Mouse (Mus musculus) MEL (cell line): ENCODE data around the gene Rmnd5b. TPM values are rescaled to one million over a fixed set of nuclear protein-coding genes. Genes with fewer than 3 reads are reported as not detected.
A peak's percentile ranks its signal among the peaks of the same experiment; 100 is the strongest.

Experiments
- DNase-seq: peaks from one replicate; pipeline ENCODE4 v3.0.0; 2011; ENCODE audit warnings: low read depth, low spot score
- H3K27ac ChIP-seq: 2 replicates; pipeline ENCODE4 v1.5.1; 2012; ENCODE audit warnings: low read depth, mild to moderate bottlenecking, control low read depth, low read length, moderate library complexity; ENCODE audit not compliant: control insufficient read depth
- H3K27me3 ChIP-seq, 2 experiments: fragments of 150-350 bp in 1 of 2; sonication (generic) in 1 of 2; 2 replicates each; pipeline ENCODE4 v1.6.1; 2012; ENCODE audit warnings: low read length in 2 of 2, mild to moderate bottlenecking in 2 of 2, improper control_type of control experiment in 1 of 2, moderate library complexity in 1 of 2; ENCODE audit not compliant: insufficient read depth in 2 of 2, control insufficient read depth in 1 of 2
- H3K36me3 ChIP-seq, 2 experiments: 2 replicates each; pipeline ENCODE4 v1.6.1; 2012 to 2014; ENCODE audit warnings: low read length in 2 of 2, improper control_type of control experiment in 1 of 2, inconsistent platforms in 1 of 2, mild to moderate bottlenecking in 1 of 2; ENCODE audit not compliant: insufficient read depth in 2 of 2, control insufficient read depth in 1 of 2
- H3K4me1 ChIP-seq, 2 experiments: fragments of 150-350 bp in 1 of 2; sonication (generic) in 1 of 2; 2 replicates each; pipeline ENCODE4 v1.6.1; 2012; ENCODE audit warnings: low read length in 2 of 2, improper control_type of control experiment in 1 of 2, mild to moderate bottlenecking in 1 of 2; ENCODE audit not compliant: insufficient read depth in 2 of 2, control insufficient read depth in 1 of 2
- H3K4me3 ChIP-seq, 2 experiments: fragments of 150-350 bp in 1 of 2; sonication (generic) in 1 of 2; 2 replicates each; pipeline ENCODE4 v1.5.1; 2012; ENCODE audit warnings: low read depth in 2 of 2, low read length in 2 of 2, mild to moderate bottlenecking in 2 of 2, moderate library complexity in 2 of 2, control low read depth in 1 of 2, improper control_type of control experiment in 1 of 2; ENCODE audit not compliant: control insufficient read depth in 1 of 2, insufficient read depth in 1 of 2
- H3K79me2 ChIP-seq: 2 replicates; pipeline ENCODE4 v1.6.1; 2012; ENCODE audit warnings: mild to moderate bottlenecking, low read length, moderate library complexity; ENCODE audit not compliant: control insufficient read depth, poor library complexity, insufficient read depth
- H3K9ac ChIP-seq: 2 replicates; pipeline ENCODE4 v1.6.1; 2012; ENCODE audit warnings: low read depth, mild to moderate bottlenecking, control low read depth, low read length, moderate library complexity; ENCODE audit not compliant: control insufficient read depth, poor library complexity, severe bottlenecking
- H3K9me3 ChIP-seq: fragments of 150-350 bp; sonication (generic); replicated peaks from 2 replicates; pipeline ENCODE4 v1.6.1; 2012; ENCODE audit warnings: mild to moderate bottlenecking, low read length, improper control_type of control experiment, moderate library complexity; ENCODE audit not compliant: insufficient read depth
- CHD2 ChIP-seq: IDR thresholded peaks from 2 replicates; pipeline ENCODE4 v1.6.1; 2011; ENCODE audit warnings: low read length, improper control_type of control experiment
- CTCF ChIP-seq, 3 experiments: IDR thresholded peaks in 2 of 3; conservative IDR thresholded peaks in 1 of 3; 2 replicates each; pipeline ENCODE4 v1.5.1; 2011 to 2012; ENCODE audit warnings: low read length in 3 of 3, low read depth in 2 of 3, mild to moderate bottlenecking in 2 of 3, improper control_type of control experiment in 1 of 3, inconsistent platforms in 1 of 3, mixed read lengths in 1 of 3, moderate library complexity in 1 of 3; ENCODE audit not compliant: control insufficient read depth in 1 of 3, insufficient read depth in 1 of 3, poor library complexity in 1 of 3, severe bottlenecking in 1 of 3
- E2F4 ChIP-seq: IDR thresholded peaks from 2 replicates; pipeline ENCODE4 v1.6.1; 2011; ENCODE audit warnings: low read depth, low read length, improper control_type of control experiment, borderline replicate concordance
- ELF1 ChIP-seq: IDR thresholded peaks from 2 replicates; pipeline ENCODE4 v1.6.1; 2014; ENCODE audit warnings: low read depth, mild to moderate bottlenecking, inconsistent platforms, low read length, improper control_type of control experiment, moderate library complexity
- GABPA ChIP-seq: IDR thresholded peaks from 2 replicates; pipeline ENCODE4 v1.6.1; 2012; ENCODE audit warnings: low read depth, mild to moderate bottlenecking, inconsistent platforms, low read length, improper control_type of control experiment, moderate library complexity
- GATA1 ChIP-seq: IDR thresholded peaks from 2 replicates; pipeline ENCODE4 v1.6.1; 2011; ENCODE audit warnings: low read depth, low read length, improper control_type of control experiment
- MAFK ChIP-seq: IDR thresholded peaks from 2 replicates; pipeline ENCODE4 v1.6.1; 2011; ENCODE audit warnings: low read depth, mild to moderate bottlenecking, low read length, improper control_type of control experiment, borderline replicate concordance
- MAX ChIP-seq: IDR thresholded peaks from 2 replicates; pipeline ENCODE4 v1.6.1; 2011; ENCODE audit warnings: low read length, improper control_type of control experiment
- MAZ ChIP-seq: IDR thresholded peaks from 2 replicates; pipeline ENCODE4 v1.6.1; 2012; ENCODE audit warnings: low read depth, mild to moderate bottlenecking, inconsistent platforms, low read length, improper control_type of control experiment
- MEF2A ChIP-seq: IDR thresholded peaks from 2 replicates; pipeline ENCODE4 v1.6.1; 2014; ENCODE audit warnings: low read depth, mild to moderate bottlenecking, inconsistent platforms, low read length, improper control_type of control experiment; ENCODE audit not compliant: poor library complexity, insufficient replicate concordance, severe bottlenecking; ENCODE audit errors: extremely low read depth
- MYC ChIP-seq: IDR thresholded peaks from 2 replicates; pipeline ENCODE4 v1.6.1; 2011; ENCODE audit warnings: low read depth, mild to moderate bottlenecking, low read length, improper control_type of control experiment, moderate library complexity
- POLR2A ChIP-seq, 2 experiments: IDR thresholded peaks; 2 replicates each; pipeline ENCODE4 v1.6.1; 2011 to 2012; ENCODE audit warnings: low read length in 2 of 2, mild to moderate bottlenecking in 2 of 2, control low read depth in 1 of 2, improper control_type of control experiment in 1 of 2, low read depth in 1 of 2, moderate library complexity in 1 of 2; ENCODE audit not compliant: control insufficient read depth in 1 of 2, insufficient read depth in 1 of 2, poor library complexity in 1 of 2
- POLR2AphosphoS2 ChIP-seq: IDR thresholded peaks from 2 replicates; pipeline ENCODE4 v1.6.1; 2011; ENCODE audit warnings: low read length, improper control_type of control experiment
- RAD21 ChIP-seq: IDR thresholded peaks from 2 replicates; pipeline ENCODE4 v1.6.1; 2011; ENCODE audit warnings: mild to moderate bottlenecking, low read depth, low read length, improper control_type of control experiment
- RCOR1 ChIP-seq: IDR thresholded peaks from 2 replicates; pipeline ENCODE4 v1.6.1; 2012; ENCODE audit warnings: low read depth, mild to moderate bottlenecking, inconsistent platforms, low read length, improper control_type of control experiment
- SMC3 ChIP-seq: IDR thresholded peaks from 2 replicates; pipeline ENCODE4 v1.6.1; 2011; ENCODE audit warnings: low read depth, low read length, improper control_type of control experiment
- TBP ChIP-seq: IDR thresholded peaks from 2 replicates; pipeline ENCODE4 v1.8.0; 2011; ENCODE audit warnings: low read depth, low read length, improper control_type of control experiment
- UBTF ChIP-seq: IDR thresholded peaks from 2 replicates; pipeline ENCODE4 v1.6.1; 2012; ENCODE audit warnings: low read depth, mild to moderate bottlenecking, inconsistent platforms, low read length, improper control_type of control experiment, moderate library complexity, borderline replicate concordance; ENCODE audit not compliant: insufficient read depth
- USF2 ChIP-seq, 2 experiments: IDR thresholded peaks; 2 replicates each; pipeline ENCODE4 v1.6.1; 2011 to 2012; ENCODE audit warnings: improper control_type of control experiment in 2 of 2, low read length in 2 of 2, borderline replicate concordance in 1 of 2, inconsistent platforms in 1 of 2, low read depth in 1 of 2, mild to moderate bottlenecking in 1 of 2; ENCODE audit not compliant: insufficient read depth in 1 of 2
- ZC3H11A ChIP-seq: IDR thresholded peaks from 2 replicates; pipeline ENCODE4 v1.6.1; 2012; ENCODE audit warnings: low read depth, mild to moderate bottlenecking, inconsistent platforms, low read length, improper control_type of control experiment
- ZMIZ1 ChIP-seq: IDR thresholded peaks from 2 replicates; pipeline ENCODE4 v1.6.1; 2012; ENCODE audit warnings: low read depth, mild to moderate bottlenecking, inconsistent platforms, low read length, improper control_type of control experiment, moderate library complexity
- ZNF384 ChIP-seq: IDR thresholded peaks from 2 replicates; pipeline ENCODE4 v1.6.1; 2012; ENCODE audit warnings: low read depth, mild to moderate bottlenecking, inconsistent platforms, low read length, improper control_type of control experiment
- polyA plus RNA-seq, 2 experiments: library from polyadenylated mRNA; stranded (reverse) in 1 of 2; unstranded in 1 of 2; fragments of >175 nt in 1 of 2; fragments of >200 nt in 1 of 2; gene quantifications; 2 replicates each; pipeline versions ENCODE4 v1.2.1 to v1.2.4; 2012; ENCODE audit warnings: low replicate concordance in 2 of 2, low read depth in 1 of 2; ENCODE audit not compliant: insufficient read length in 2 of 2, insufficient read depth in 1 of 2, missing spikeins in 1 of 2
- total RNA-seq: library from RNA; depleted of rRNA; stranded (reverse); fragments of 300-350 nt; gene quantifications from 2 replicates; pipeline ENCODE4 v1.2.3, GENCODE M21; 2012

Rmnd5b gene
- total and polyA plus RNA-seq, 3 experiments: 52.5 to 63.0 TPM; not detected in 1

DNA sequence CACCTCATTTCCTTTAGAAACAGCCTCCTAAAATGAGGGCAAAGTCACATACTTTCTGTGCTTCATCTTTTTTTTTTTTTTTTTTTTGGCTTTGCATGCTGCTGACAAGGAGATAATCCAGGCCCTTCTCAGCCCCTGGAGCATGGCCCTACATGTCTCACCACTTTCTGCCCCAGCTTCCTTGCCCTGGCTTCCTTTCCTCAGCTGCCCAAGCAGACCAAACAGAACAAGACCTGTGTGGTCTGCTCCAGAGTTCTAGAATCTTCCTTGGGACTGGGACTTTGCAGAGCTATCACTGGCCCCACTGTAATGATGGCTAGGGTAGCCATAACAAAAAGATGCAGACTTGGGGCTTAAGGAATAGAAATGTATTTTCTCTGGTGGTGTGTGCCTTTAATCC lies 45.7 kb downstream of the Rmnd5b start:
- Histone ChIP-seq H3K9me3 (no peaks in the 10 kb centered on the region), H3K27me3 (no peaks in the 10 kb centered on the region), H3K36me3 (peaks cover 5 to 46% of the 10 kb centered on the region in 2 experiments), H3K27ac (no peak overlapping the region), H3K9ac (no peak overlapping the region), H3K4me1 (no peaks in the 10 kb centered on the region; a peak in 1 of 4 replicates), H3K79me2 (peaks cover 14% of the 10 kb centered on the region), H3K4me3 (no peak overlapping the region)
- no peak for DNase-seq
- TF ChIP-seq RCOR1 (no peak), GATA1 (no peak), UBTF (no peak), CHD2 (no peak), RAD21 (no peak), MAFK (no peak), MEF2A (no peak), GABPA (no peak), MAZ (no peak), E2F4 (no peak), ZMIZ1 (peak; percentile 72), ELF1 (no peak), MYC (no peak), ZNF384 (peak; percentile 68), USF2 (IDR thresholded peaks at IDR 0.05; ENCODE audit: borderline replicate concordance in 1 of 2, insufficient read depth in 1 of 2, low read depth in 1 of 2, low read length in 2 of 2) (no peak), POLR2A (IDR thresholded peaks at IDR 0.05; ENCODE audit: control insufficient read depth in 1 of 2, insufficient read depth in 1 of 2, low read depth in 1 of 2, low read length in 2 of 2, poor library complexity in 1 of 2) (no peak; a peak in 1 of 4 replicates), POLR2AphosphoS2 (peak; percentile 27; the same call in 1 of the 2 replicates), ZC3H11A (no peak)

DNA sequence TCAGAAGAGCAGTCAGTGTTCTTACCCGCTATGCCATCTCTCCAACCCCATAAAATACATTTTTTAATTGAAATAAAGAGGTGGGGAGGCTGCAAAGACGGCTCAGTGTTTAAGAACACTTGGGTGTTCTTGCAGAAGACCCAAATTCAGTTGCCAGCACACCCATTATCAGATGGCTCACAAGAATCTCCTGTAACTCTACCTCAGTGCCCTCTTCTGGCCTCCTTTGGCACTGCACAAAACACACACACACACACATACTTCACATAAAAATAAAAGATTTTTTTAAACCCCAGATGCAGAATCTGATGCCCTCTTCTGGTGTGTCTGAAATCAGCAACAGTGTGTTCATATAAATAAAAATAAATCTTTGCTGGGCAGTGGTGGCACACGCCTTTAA lies 46.9 kb downstream of the Rmnd5b start:
- H3K4me1 ChIP-seq: no peaks in the 10 kb centered on the region; a peak in 1 of 4 replicates
- peak; percentile 20; the same call in 1 of the 2 replicates for TF ChIP-seq SMC3
- TF ChIP-seq ZC3H11A: no peak
- TF ChIP-seq ZNF384: peak; percentile 26; the same call in 1 of the 2 replicates
- peak in 2 of 3 experiments; percentile 36 to 43; a peak in 4 of 6 replicates for TF ChIP-seq CTCF (IDR thresholded peaks at IDR 0.05 in 2 of 3, conservative IDR thresholded peaks at IDR 0.05 in 1 of 3; ENCODE audit: control insufficient read depth in 1 of 3, insufficient read depth in 1 of 3, low read depth in 2 of 3, low read length in 3 of 3, poor library complexity in 1 of 3, severe bottlenecking in 1 of 3)
- TF ChIP-seq MAX: no peak
- peak; percentile 78 for TF ChIP-seq GATA1
- TF ChIP-seq TBP: 0 out of 2 replicates have a peak, but pooled peaks have one; percentile 32
- TF ChIP-seq, all 39 proteins: peak for 5

More for the DNA sequence above, 46.9 kb downstream of the Rmnd5b start:
- Histone ChIP-seq H3K27me3 (no peaks in the 10 kb centered on the region), H3K36me3 (peaks cover 4 to 43% of the 10 kb centered on the region in 2 experiments), H3K9me3 (no peaks in the 10 kb centered on the region), H3K27ac (no peak overlapping the region), H3K79me2 (peaks cover 21% of the 10 kb centered on the region), H3K4me3 (no peak overlapping the region), H3K9ac (no peak overlapping the region)
- DNase-seq: peak; percentile 73
